Mouse (Mus musculus) adrenal gland, postnatal 4 days (tissue): ENCODE results near the gene Sox6. TPM values are rescaled to one million over a fixed set of nuclear protein-coding genes. Genes with fewer than 3 reads are reported as not detected.

Experiments
- DNase-seq, 2 experiments: peaks; one replicate each; pipeline ENCODE4 v3.0.0; 2021 to 2022; ENCODE audit warnings: low spot score in 2 of 2, mixed read lengths in 2 of 2
- total RNA-seq, 2 experiments: library from RNA; stranded (reverse); gene quantifications; 2 replicates each; pipeline ENCODE4 v1.2.3; 2021

Gene Sox6
- total RNA-seq, 2 experiments from 2014 or later, result 17.1 to 18.1 TPM

DNA sequence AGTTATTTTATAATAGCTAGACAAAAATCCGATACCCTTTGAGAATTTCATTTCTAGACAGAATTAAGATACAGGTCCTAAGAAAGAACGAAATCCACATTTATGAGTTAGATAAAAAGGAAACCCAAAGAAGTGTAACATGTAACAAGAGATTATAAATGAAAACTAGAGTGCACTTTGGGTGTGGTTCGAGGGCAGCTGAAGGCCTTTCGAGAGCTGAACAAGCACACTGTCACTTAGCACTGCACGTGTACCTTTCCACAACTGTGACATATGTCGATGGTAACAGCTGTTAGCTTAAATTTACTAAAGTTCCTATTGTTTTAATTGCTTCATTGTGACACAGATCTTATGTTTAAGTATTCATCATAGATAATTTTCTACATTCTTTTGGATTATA lies 142.8 kb downstream of the Sox6 start:
- no peak for DNase-seq

DNA sequence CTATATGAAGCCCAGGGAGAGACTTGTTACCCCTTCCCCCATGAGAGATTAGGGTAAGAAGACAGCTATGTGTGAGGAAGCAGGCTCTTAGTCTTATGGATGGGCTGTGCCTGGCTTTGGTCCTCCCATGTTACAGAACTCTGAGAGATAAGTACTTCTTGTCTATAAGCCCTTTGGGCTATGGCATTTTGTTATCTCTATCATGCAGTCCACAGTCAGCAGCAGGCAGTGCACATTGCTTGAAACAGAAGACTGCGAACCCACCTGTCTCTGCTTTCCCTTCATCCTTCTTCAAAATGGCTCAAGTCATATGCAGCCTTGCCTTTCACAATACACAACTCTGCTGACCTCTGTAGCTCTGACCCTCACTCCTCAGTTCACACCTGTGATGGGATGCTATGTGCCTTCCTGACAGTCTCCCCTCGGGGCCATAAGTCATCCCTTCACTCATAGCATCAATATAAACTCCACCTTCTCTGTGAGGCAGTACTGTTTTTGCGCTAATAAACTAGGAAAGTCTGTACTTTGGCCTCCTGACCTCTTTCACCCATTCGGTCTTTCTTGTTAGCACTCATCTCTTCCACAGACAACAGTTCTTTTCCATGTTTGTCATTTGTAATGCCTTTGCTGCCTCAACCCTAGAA lies 143.4 kb downstream of the Sox6 start:
- DNase-seq, result no peak

DNA sequence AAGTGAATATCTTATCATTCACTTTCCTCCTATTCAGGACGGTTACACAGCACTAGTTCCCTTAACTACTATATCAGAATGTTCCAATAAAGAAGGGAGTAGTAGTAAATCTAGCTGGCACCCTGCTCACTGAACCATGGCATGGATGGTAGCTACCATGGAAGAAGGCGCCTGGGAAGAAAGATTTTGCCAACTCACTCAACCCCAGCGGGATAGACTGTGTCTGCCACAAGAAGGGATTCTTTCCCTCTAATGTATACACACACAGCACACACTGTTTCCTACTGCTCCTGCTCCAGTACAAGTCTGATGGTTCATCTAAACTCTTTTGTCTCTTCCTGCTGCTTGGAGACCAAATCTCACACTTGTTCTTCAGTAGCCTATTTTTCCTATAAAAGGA lies 147.1 kb downstream of the Sox6 start:
- DNase-seq, result no peak

GRCm38 (mm10) chr7:115889926-115890325 lies 148.7 kb downstream of the Sox6 start:
- no peak for DNase-seq

- no peak for DNase-seq
These were observed 150.0 kb downstream of the Sox6 start for GRCm38 (mm10) chr7:115888561-115888960.

DNA sequence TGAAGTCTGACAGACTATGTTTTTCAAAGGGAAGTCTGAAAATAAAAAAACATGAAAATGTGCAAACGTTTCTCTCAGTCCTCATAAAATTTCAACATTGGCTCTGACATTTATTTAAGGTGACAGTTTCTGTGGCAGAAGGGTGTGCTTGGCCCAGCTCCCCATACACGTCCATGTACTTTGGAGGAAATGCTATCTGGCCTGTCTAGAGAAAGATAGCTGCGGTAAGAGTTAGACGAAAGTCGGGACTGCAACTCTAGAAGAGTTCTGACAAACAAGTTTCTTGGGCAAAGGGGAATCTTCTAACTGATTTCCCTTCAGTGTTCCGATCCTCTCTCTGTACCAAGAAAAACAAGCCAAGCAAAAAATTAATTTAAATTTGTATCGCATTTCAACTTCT lies 150.5 kb downstream of the Sox6 start:
- no peak for DNase-seq

GRCm38 (mm10) chr7:115872903-115873302 lies 165.7 kb downstream of the Sox6 start:
- DNase-seq, result no peak

GRCm38 (mm10) chr7:115868504-115868903 lies 170.1 kb downstream of the Sox6 start:
- DNase-seq, result no peak

DNA sequence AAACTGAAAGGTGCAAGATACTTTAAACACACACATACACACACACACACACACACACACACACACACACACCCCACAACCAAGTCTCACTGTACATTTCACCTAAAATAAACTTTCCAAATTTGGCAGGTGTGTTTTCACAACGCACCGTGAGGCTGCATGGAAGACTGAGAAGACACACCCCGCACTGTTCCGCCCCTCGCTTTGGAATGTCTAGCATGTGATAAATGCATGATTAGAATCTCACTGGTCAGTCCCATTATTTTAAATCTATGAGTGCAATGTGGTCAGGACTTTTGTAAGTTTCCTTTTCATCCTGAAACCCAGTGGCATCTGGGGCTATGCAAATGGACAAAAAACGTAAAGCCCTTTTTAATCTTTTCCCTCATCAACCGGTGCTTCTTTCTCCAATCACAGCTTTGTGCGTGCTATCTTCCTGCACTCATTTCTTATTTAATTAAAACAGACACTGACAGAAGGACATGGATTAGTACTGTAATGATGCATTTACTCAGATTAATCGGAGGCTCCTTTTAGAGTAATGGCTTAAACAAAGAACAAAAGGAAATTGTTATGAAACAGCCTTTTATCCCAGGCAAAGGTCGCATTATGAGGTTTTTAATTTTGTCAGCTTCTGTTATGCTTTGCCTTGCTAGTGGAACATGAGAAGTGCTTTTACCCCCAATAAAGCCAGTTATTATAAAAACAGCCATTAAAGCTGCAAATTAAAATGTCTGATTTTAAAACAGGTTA lies 170.9 kb downstream of the Sox6 start:
- no peak for DNase-seq

DNA sequence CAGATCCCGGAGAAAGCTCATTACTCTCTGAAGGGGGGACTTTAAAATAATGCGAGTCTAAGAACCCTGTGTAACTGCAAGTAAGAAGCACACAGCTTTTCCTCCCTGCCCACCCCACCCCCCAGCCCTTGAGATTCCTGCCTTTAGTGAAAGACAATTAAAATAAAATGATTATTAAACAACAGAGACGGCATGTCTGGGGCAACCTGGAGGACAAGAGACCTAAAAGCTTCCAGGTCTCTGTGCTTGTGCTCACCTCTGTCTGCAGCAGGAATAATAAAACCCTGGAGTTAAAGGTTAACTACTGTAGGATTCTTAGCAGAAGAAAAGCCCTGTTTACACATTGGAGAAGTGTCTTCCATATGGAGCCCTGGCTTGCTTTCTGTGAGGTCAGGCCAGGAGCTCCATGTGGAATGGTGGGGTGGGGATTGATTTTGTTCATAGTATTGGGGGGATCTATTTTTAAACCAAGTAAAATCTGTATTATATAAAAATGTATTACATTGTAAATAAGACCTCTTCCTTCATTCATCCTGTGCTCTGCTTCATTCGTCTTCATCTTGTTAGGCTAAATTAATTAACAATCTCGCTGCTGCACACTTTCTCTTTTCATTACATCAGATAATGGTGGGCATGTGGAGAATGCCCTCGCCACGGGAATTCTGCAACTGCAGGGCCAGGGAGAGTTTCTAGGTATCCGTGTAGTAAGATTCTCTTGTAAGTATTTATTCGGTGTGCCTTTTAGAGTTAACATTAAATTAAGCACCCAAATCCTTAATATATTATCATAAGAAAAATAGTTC lies 171.7 kb downstream of the Sox6 start:
- DNase-seq, result no peak

DNA sequence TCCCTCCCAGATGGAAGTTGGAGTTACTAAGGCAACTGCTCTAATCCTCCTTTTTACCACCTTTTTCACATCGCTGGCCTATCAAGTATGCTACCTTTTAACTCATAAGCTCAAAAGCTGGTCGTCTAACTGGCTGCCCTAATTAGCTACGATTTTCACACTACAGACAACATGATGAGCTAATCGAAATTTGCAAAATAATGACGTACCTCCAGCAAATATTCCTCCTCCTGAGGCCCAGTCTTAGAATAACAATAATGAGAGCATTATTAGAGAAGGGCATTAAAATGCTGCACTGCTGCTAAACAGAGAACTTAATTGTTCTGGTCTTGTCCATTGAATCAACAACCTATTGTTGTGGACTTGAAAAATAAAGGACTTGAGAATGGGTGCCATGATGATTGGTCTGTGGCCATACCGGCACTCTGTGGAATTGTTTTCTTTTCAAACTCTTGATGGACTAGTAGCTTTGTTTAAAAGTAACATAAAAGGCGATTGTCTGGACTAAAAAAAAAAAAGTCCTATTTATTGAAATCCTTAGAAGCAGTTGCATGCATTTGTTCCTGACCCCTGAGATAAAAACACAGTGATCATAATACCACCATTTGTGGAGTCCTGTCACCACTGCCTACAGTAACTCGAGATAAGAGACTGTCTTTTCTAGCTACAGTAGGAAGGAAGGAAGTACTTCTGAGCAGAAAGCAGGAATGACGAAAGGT lies 172.5 kb downstream of the Sox6 start:
- no peak for DNase-seq

- no peak for DNase-seq
These were observed 173.4 kb downstream of the Sox6 start for GRCm38 (mm10) chr7:115865231-115865630.

GRCm38 (mm10) chr7:115864411-115864810 lies 174.2 kb downstream of the Sox6 start:
- DNase-seq, result no peak

GRCm38 (mm10) chr7:115859691-115860401 lies 178.8 kb downstream of the Sox6 start:
- no peak for DNase-seq

GRCm38 (mm10) chr7:115851131-115851530 lies 187.5 kb downstream of the Sox6 start:
- no peak for DNase-seq

DNA sequence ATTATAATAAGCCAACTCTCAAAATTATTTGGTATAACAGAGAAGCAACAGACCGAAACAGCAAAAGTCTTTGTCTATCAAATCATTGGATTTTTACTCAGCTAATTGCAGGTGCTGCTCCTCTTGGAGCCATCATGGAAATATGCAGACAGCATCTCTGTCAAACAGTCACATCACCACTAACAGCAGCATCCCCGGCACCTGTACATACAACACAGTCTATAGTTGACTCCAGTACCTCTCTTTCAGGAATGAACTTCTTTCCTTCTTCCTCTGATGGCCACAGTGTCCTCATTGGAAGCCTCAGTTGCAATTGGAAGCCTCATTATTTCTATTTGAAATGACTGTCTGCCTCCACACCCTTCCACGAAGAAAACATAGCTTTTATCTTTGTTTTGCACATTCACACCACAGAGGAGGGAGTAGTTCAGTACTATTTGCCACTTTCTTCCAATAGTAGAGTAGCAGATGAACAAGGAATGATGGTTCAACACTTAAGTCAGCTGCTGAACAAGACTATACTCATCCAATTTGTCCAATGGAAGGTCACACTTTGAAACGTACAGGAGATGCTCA lies 192.7 kb downstream of the Sox6 start:
- no peak for DNase-seq

GRCm38 (mm10) chr7:115844910-115845309 lies 193.7 kb downstream of the Sox6 start:
- DNase-seq, result no peak

DNA sequence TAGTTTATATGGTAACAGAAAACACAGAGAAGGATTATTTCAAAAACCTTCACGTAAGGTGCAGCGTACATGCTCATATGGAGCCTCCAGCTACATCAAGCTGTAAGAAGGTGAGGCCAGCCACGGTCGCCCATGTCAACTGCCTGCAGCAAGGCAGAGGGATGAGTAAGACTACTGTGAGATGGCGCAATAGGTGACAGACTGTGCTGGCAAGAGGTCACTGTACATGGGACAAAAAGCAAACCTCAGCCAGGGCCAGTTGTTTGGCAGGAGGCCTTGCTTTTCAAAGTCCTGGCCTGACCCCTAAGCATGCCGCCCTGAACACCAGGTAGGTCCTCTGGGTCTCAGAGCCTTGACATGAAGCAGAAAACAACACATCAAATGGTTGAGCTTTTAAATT lies 194.2 kb downstream of the Sox6 start:
- DNase-seq, result peak in 1 of 2 experiments; percentile 11

- DNase-seq, result no peak
These were observed 196.3 kb downstream of the Sox6 start for GRCm38 (mm10) chr7:115842251-115842650.

DNA sequence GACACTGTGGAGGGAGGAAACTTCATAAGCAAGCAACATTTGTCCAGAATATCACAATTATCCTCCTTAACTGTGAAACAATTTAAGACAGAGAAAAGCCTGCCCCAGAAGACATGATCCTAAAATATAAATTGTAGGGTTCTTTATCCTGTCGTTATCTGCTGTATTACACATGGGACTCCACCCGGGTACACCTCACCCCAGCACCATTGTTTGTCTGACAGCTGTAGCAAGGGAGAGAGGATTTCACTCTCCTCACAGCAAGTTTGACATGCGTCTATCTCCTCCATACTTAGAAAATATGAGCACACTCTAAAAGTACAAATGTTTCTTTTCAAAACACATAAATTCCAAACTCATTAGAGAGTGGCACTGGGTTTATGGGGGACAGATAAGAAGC lies 198.0 kb downstream of the Sox6 start:
- no peak for DNase-seq
